Mouse (Mus musculus) hindbrain, embryonic 14.5 days (tissue): ENCODE results near the gene Gm2a. TPM values are rescaled to one million over a fixed set of nuclear protein-coding genes. Genes with fewer than 3 reads are reported as not detected.

Experiments
- ATAC-seq: fragments of 200-750 bp; cut with Nextera tagmentation; 2 replicates; pipeline ENCODE4 v1.8.0; 2017; ENCODE audit warnings: moderate number of reproducible peaks, mild to moderate bottlenecking, moderate TSS enrichment, moderate library complexity; ENCODE audit not compliant: low FRiP score
- DNase-seq: peaks from one replicate; pipeline ENCODE4 v3.0.0-alpha.2; 2015; ENCODE audit warnings: low spot score
- H3K27ac ChIP-seq: fragments of 300-500 bp; sonication (generic); 2 replicates; pipeline ENCODE4 v1.5.1; 2014; ENCODE audit warnings: mild to moderate bottlenecking, moderate library complexity
- H3K27me3 ChIP-seq: fragments of 300-500 bp; sonication (generic); 2 replicates; pipeline ENCODE4 v1.6.1; 2014; ENCODE audit warnings: mild to moderate bottlenecking, low read length, mixed read lengths; ENCODE audit not compliant: control insufficient read depth, insufficient read depth
- H3K36me3 ChIP-seq: fragments of 300-500 bp; sonication (generic); replicated peaks from 2 replicates; pipeline ENCODE4 v1.6.1; 2014; ENCODE audit not compliant: control insufficient read depth, insufficient read depth
- H3K4me1 ChIP-seq: fragments of 300-500 bp; sonication (generic); replicated peaks from 2 replicates; pipeline ENCODE4 v1.6.1; 2014; ENCODE audit warnings: antibody characterized with exemption, low read length, mixed read lengths; ENCODE audit not compliant: control insufficient read depth, insufficient read depth
- H3K4me2 ChIP-seq: fragments of 300-500 bp; sonication (generic); replicated peaks from 2 replicates; pipeline ENCODE4 v1.6.1; 2014; ENCODE audit warnings: mild to moderate bottlenecking, moderate library complexity
- H3K4me3 ChIP-seq: fragments of 300-500 bp; sonication (generic); replicated peaks from 2 replicates; pipeline ENCODE4 v1.5.1; 2014; ENCODE audit warnings: mild to moderate bottlenecking, low read length
- H3K9ac ChIP-seq: fragments of 300-500 bp; sonication (generic); 2 replicates; pipeline ENCODE4 v1.6.1; 2014
- H3K9me3 ChIP-seq: fragments of 300-500 bp; sonication (generic); 2 replicates; pipeline ENCODE4 v1.6.1; 2016; ENCODE audit warnings: low read length; ENCODE audit not compliant: control insufficient read depth
- WGBS: fragments of 180-500 bp; shearing (Covaris S2); extraction: QIAGEN DNeasy Blood & Tissue Kit; methylation state at CpG from one replicate; pipeline ENCODE4 v1.1.7; 2014; 5-methylcytosine and 5-hydroxymethylcytosine counted together
- polyA plus RNA-seq: library from polyadenylated mRNA; unstranded; fragments of >200 nt; fragmentation: Nextera tagmentation; extraction: Ambion mirVana; gene quantifications from 2 replicates; pipeline ENCODE4 v1.2.1, GENCODE M21; 2014

Gm2a gene
- 32.9 and 35.8 TPM in 2 replicates for polyA plus RNA-seq

GRCm38 (mm10) chr11:55097463-55098188 lies at the start of gene Gm2a:
TSS of gene Gm2a (plus strand) at chr11:55098115.
- ATAC-seq (peak; percentile 95), DNase-seq (peak; percentile 88)
- Histone ChIP-seq H3K9ac (peak within 1 kb of the TSS; percentile 70), H3K4me2 (peak within 1 kb of the TSS; percentile 71), H3K9me3 (no peaks in the 10 kb centered on the region), H3K4me1 (peaks cover 4% of the 10 kb centered on the region; the same call in 1 of the 2 replicates), H3K4me3 (peak within 1 kb of the TSS; percentile 56), H3K36me3 (no peaks in the 10 kb centered on the region), H3K27me3 (no peaks in the 10 kb centered on the region), H3K27ac (peak within 1 kb of the TSS; percentile 44)
- WGBS, result 2% methylated on average over 45 of the region's 45 CpGs

GRCm38 (mm10) chr11:55050837-55051510 lies 46.9 kb upstream of the Gm2a start:
- no peaks in the 10 kb centered on the region for H3K9me3 ChIP-seq
- no peak for ATAC-seq
- H3K27me3 ChIP-seq, result no peaks in the 10 kb centered on the region
- no peaks in the 10 kb centered on the region for H3K36me3 ChIP-seq
- H3K4me1 ChIP-seq, result no peaks in the 10 kb centered on the region
- no peak for DNase-seq
- no peak overlapping the region for H3K4me2 ChIP-seq
- no peak overlapping the region for H3K9ac ChIP-seq
- H3K27ac ChIP-seq, result no peak overlapping the region
- no peak overlapping the region for H3K4me3 ChIP-seq
- WGBS, result 83% methylated on average over 7 of the region's 7 CpGs

- H3K27ac ChIP-seq, result no peak overlapping the region
- 82% methylated on average over 3 of the region's 3 CpGs for WGBS
- ATAC-seq (no peak), DNase-seq (no peak)
- H3K4me3 ChIP-seq, result no peak overlapping the region
- no peaks in the 10 kb centered on the region for H3K36me3 ChIP-seq
- no peak overlapping the region for H3K9ac ChIP-seq
- H3K4me2 ChIP-seq, result no peak overlapping the region
- H3K9me3 ChIP-seq, result no peaks in the 10 kb centered on the region
- H3K27me3 ChIP-seq, result no peaks in the 10 kb centered on the region
- H3K4me1 ChIP-seq, result no peaks in the 10 kb centered on the region
These were observed 40.4 kb upstream of the Gm2a start for GRCm38 (mm10) chr11:55057511-55057910.

- H3K4me3 ChIP-seq, result no peak overlapping the region
- 95% methylated on average over 5 of the region's 5 CpGs for WGBS
- no peaks in the 10 kb centered on the region for H3K27me3 ChIP-seq
- H3K9ac ChIP-seq, result no peak overlapping the region
- no peaks in the 10 kb centered on the region for H3K9me3 ChIP-seq
- no peak for ATAC-seq
- no peak overlapping the region for H3K27ac ChIP-seq
- H3K4me1 ChIP-seq, result no peaks in the 10 kb centered on the region
- no peak for DNase-seq
- no peaks in the 10 kb centered on the region for H3K36me3 ChIP-seq
- H3K4me2 ChIP-seq, result no peak overlapping the region
These were observed 37.1 kb upstream of the Gm2a start for GRCm38 (mm10) chr11:55060802-55061201.

- ATAC-seq (no peak), DNase-seq (no peak)
- Histone ChIP-seq H3K27ac (no peak overlapping the region), H3K4me3 (no peak overlapping the region), H3K4me1 (no peaks in the 10 kb centered on the region), H3K9ac (no peak overlapping the region), H3K36me3 (no peaks in the 10 kb centered on the region), H3K9me3 (no peaks in the 10 kb centered on the region), H3K27me3 (no peaks in the 10 kb centered on the region), H3K4me2 (no peak overlapping the region)
- 60% methylated on average over 5 of the region's 5 CpGs for WGBS
These were observed 35.1 kb upstream of the Gm2a start for GRCm38 (mm10) chr11:55062856-55063255.

GRCm38 (mm10) chr11:55066921-55067320 lies 31.0 kb upstream of the Gm2a start:
- Histone ChIP-seq H3K4me3 (no peak overlapping the region), H3K36me3 (no peaks in the 10 kb centered on the region), H3K4me2 (no peak overlapping the region), H3K9ac (no peak overlapping the region), H3K9me3 (no peaks in the 10 kb centered on the region), H3K27me3 (no peaks in the 10 kb centered on the region), H3K4me1 (no peaks in the 10 kb centered on the region), H3K27ac (no peak overlapping the region)
- no peak for DNase-seq
- 71% methylated on average over 4 of the region's 4 CpGs for WGBS
- no peak for ATAC-seq

- no peak overlapping the region for H3K27ac ChIP-seq
- H3K27me3 ChIP-seq, result no peaks in the 10 kb centered on the region
- no peaks in the 10 kb centered on the region for H3K4me1 ChIP-seq
- no peak overlapping the region for H3K9ac ChIP-seq
- no peak overlapping the region for H3K4me3 ChIP-seq
- DNase-seq, result no peak
- ATAC-seq, result no peak
- no peaks in the 10 kb centered on the region for H3K9me3 ChIP-seq
- 42% methylated on average over 2 of the region's 2 CpGs for WGBS
- no peak overlapping the region for H3K4me2 ChIP-seq
- no peaks in the 10 kb centered on the region for H3K36me3 ChIP-seq
These were observed 28.9 kb upstream of the Gm2a start for GRCm38 (mm10) chr11:55069023-55069422.

- ATAC-seq (no peak), DNase-seq (no peak)
- Histone ChIP-seq H3K4me3 (no peak overlapping the region), H3K4me2 (no peak overlapping the region), H3K9ac (no peak overlapping the region), H3K36me3 (no peaks in the 10 kb centered on the region), H3K4me1 (no peaks in the 10 kb centered on the region), H3K27ac (no peak overlapping the region), H3K27me3 (no peaks in the 10 kb centered on the region), H3K9me3 (no peaks in the 10 kb centered on the region)
- 91% methylated on average over 5 of the region's 5 CpGs for WGBS
These were observed 26.6 kb upstream of the Gm2a start for GRCm38 (mm10) chr11:55071344-55071743.

GRCm38 (mm10) chr11:55072467-55072866 lies 25.4 kb upstream of the Gm2a start:
- DNase-seq (no peak), ATAC-seq (no peak)
- no peak overlapping the region for H3K4me3 ChIP-seq
- 90% methylated on average over 8 of the region's 8 CpGs for WGBS
- no peaks in the 10 kb centered on the region for H3K9me3 ChIP-seq
- peaks cover 3% of the 10 kb centered on the region; the same call in 1 of the 2 replicates for H3K4me1 ChIP-seq
- no peak overlapping the region for H3K27ac ChIP-seq
- H3K36me3 ChIP-seq, result no peaks in the 10 kb centered on the region
- peaks cover 4% of the 10 kb centered on the region; the same call in 1 of the 2 replicates for H3K27me3 ChIP-seq
- no peak overlapping the region for H3K4me2 ChIP-seq
- H3K9ac ChIP-seq, result no peak overlapping the region
